Mouse (Mus musculus): ENCODE results near the gene Vmn1r131. TPM values are rescaled to one million over a fixed set of nuclear protein-coding genes. Genes with fewer than 3 reads are reported as not detected.

Vmn1r131 gene
- polyA plus RNA-seq (2015; fragmentation: Nextera tagmentation; extraction: Ambion mirVana), result not detected in 2 replicates

GRCm38 (mm10) chr7:21545990-21546389 lies at the start of gene Vmn1r131:
TSS of gene Vmn1r131 (minus strand) at chr7:21546090.

GRCm38 (mm10) chr7:21511480-21511879 lies 34.4 kb downstream of the Vmn1r131 start, which contains the start of gene Vmn1r130:
TSS of gene Vmn1r130 (plus strand) at chr7:21511780.

Other genes with a start within 250 kb of the Vmn1r131 start
- not detected in 2 replicates for gene Vmn1r126, start 244.6 kb downstream of the Vmn1r131 start, polyA plus RNA-seq (2015; fragmentation: Nextera tagmentation; extraction: Ambion mirVana)
- gene Vmn1r127, start 226.2 kb downstream of the Vmn1r131 start, polyA plus RNA-seq (2015; fragmentation: Nextera tagmentation; extraction: Ambion mirVana), result not detected in 2 replicates
- not detected in 2 replicates for gene Vmn1r128, start 196.7 kb downstream of the Vmn1r131 start, polyA plus RNA-seq (2015; fragmentation: Nextera tagmentation; extraction: Ambion mirVana)
- not detected in 2 replicates for gene Vmn1r129, start 184.8 kb downstream of the Vmn1r131 start, polyA plus RNA-seq (2015; fragmentation: Nextera tagmentation; extraction: Ambion mirVana)
- not detected in 2 replicates for gene Gm6882, start 113.3 kb downstream of the Vmn1r131 start, polyA plus RNA-seq (2015; fragmentation: Nextera tagmentation; extraction: Ambion mirVana)
- not detected in 2 replicates for gene Vmn1r130, start 34.3 kb downstream of the Vmn1r131 start, polyA plus RNA-seq (2015; fragmentation: Nextera tagmentation; extraction: Ambion mirVana)
- not detected in 2 replicates for gene Vmn1r132, start 68.0 kb upstream of the Vmn1r131 start, polyA plus RNA-seq (2015; fragmentation: Nextera tagmentation; extraction: Ambion mirVana)
- gene Gm4175, start 215.4 kb upstream of the Vmn1r131 start, polyA plus RNA-seq (2015; fragmentation: Nextera tagmentation; extraction: Ambion mirVana), result not detected in 2 replicates